Mouse (Mus musculus) heart, postnatal 36 days (tissue): ENCODE results near the gene Fetub. TPM values are rescaled to one million over a fixed set of nuclear protein-coding genes. Genes with fewer than 3 reads are reported as not detected.

Source experiments
- DNase-seq, 2 experiments: peaks; one replicate each; pipeline ENCODE4 v3.0.0; 2021 to 2022
- intact Hi-C: fragments of 180-260 bp; cut with DNase I; formaldehyde crosslinking; loops from one replicate; pipeline ENCODE4 v1.15.1; 2025
- total RNA-seq, 2 experiments: library from RNA; stranded (reverse); gene quantifications; 2 replicates each; pipeline ENCODE4 v1.2.3; 2021

The Fetub gene
- total RNA-seq, 2 experiments from 2014 or later, result 0.28 to 0.35 TPM

- DNase-seq, result no peak
- intact Hi-C loops, result no loop called here
Measured at GRCm38 (mm10) chr16:22956085-22956439, 37.9 kb downstream of the Fetub start.

DNA sequence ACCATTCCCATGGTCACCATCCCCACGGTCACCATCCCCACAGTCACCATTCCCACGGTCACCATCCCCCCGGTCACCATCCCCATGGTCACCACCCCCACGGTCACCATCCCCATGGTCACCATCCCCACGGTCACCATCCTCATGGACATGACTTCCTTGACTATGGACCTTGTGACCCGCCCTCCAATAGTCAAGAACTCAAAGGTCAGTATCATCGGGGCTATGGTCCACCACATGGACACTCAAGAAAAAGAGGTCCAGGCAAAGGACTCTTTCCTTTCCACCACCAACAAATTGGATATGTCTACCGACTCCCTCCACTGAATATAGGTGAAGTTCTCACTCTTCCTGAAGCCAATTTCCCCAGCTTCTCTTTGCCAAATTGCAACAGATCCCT, 42.9 kb downstream of the Fetub start:
- intact Hi-C loops, result no loop called here
- DNase-seq, result no peak

DNA sequence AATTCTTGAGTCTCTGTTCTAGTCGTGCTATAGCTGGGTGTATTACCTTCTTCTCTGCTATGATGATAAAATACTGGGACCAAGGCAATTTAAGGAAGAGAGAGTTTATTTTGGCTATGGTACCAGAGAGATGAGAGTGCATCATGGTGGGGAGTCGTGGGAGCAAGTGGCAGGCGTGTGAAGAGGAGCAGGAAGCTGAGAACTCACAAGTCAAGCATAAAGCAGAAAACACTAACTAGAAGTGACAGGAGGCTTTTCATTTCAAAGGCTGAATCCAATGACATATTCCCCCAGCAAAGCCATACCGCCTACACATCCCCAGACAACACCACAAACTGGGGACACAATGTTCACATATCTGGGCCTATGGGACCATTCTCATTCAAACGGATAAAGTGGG, 44.1 kb downstream of the Fetub start:
- DNase-seq, result no peak

GRCm38 (mm10) chr16:22963293-22963692, 45.2 kb downstream of the Fetub start:
- intact Hi-C loops, result no loop called here
- no peak for DNase-seq

More for the DNA sequence above, 44.1 kb downstream of the Fetub start:
- intact Hi-C loops, result no loop called here

GRCm38 (mm10) chr16:22967383-22968030, 49.4 kb downstream of the Fetub start:
- no peak for DNase-seq

More at GRCm38 (mm10) chr16:22967383-22968030, 49.4 kb downstream of the Fetub start:
- intact Hi-C loops, result no loop called here

Other genes with a start within 250 kb of the Fetub start
- gene Crygs, start 106.8 kb upstream of the Fetub start, total RNA-seq, result not detected
- gene Tbccd1, start 60.7 kb upstream of the Fetub start, total RNA-seq, result 10 to 100 TPM; 10.9 to 11.2 TPM
- gene Dnajb11, start 60.5 kb upstream of the Fetub start, total RNA-seq, result 10 to 100 TPM; 54.0 to 62.9 TPM
- 10 to 100 TPM in 1 of 2 experiments, 1 to 10 TPM in 1; 9.1 to 10.1 TPM for gene Ahsg, start 27.1 kb upstream of the Fetub start, total RNA-seq
- not detected for gene Hrg, start 32.7 kb downstream of the Fetub start, total RNA-seq
- not detected for gene Kng2, start 111.1 kb downstream of the Fetub start, total RNA-seq
- not detected for gene Kng1, start 139.5 kb downstream of the Fetub start, total RNA-seq
- 100 to 1,000 TPM; 379 to 387 TPM for gene Eif4a2, start 189.1 kb downstream of the Fetub start, total RNA-seq
- gene Rfc4, start 209.4 kb downstream of the Fetub start, total RNA-seq, result 1 to 10 TPM; 5.7 to 7.2 TPM
- gene Adipoq, start 228.2 kb downstream of the Fetub start, total RNA-seq, result 10 to 100 TPM in 1 of 2 experiments, 1 to 10 TPM in 1; 3.7 to 11.8 TPM